Mouse (Mus musculus) adrenal gland, postnatal 25 days (tissue): ENCODE results near the gene Tollip. TPM values are rescaled to one million over a fixed set of nuclear protein-coding genes. Genes with fewer than 3 reads are reported as not detected.
A peak's percentile ranks its signal among the peaks of the same experiment; 100 is the strongest.
"Not testable (repeated sequence)": the region's sequence is repeated elsewhere in the genome, so short reads cannot be mapped to it uniquely, and the experiment has no call there.

Experiments used
- DNase-seq: peaks from one replicate; pipeline ENCODE4 v3.0.0; 2021; ENCODE audit warnings: mixed read lengths
- total RNA-seq: library from RNA; stranded (reverse); gene quantifications from 2 replicates; pipeline ENCODE4 v1.2.3, GENCODE M21; 2021

The Tollip gene
- total RNA-seq, 1 experiment from 2014 or later, result 53.8 TPM

DNA sequence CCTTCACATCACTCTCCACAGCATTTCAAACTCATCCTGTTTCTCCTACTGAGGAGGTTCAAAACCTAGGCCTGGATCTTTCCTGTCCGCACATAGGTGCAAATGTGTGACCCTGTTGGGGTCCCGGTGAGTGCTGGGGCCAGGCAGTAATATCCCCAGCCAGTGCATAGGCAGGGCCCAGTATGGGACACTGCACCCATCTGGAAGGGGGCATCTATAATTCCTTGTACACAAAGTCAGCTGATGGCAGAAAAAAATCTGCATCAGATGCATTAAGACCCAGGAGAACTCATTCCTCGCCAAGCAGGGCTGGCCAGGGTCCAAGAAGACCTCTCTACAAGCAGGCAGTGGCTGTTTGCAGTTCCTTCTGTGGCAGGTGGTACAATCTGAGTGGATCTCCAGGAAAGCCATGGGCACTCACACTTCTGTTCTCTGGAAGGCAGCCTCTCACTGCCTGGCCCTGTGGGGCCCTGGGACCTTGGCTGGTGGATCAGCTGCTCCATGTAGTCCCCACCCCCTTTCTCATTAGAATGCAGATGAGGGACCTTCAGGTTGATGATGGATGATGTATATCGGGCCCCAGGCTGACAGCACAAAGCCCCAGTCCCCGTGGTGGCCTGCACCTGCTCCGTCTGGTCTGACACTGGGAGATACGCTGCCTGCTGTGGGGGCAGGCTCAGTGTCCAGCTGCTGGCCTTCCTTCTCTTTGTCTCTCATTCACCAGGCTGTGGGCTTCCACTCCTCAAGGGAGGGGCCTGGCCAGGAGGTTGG, 16.0 kb upstream of the Tollip start:
- DNase-seq, result no peak

- no peak for DNase-seq
These were observed 10.3 kb upstream of the Tollip start for GRCm38 (mm10) chr7:141928642-141929041.

DNA sequence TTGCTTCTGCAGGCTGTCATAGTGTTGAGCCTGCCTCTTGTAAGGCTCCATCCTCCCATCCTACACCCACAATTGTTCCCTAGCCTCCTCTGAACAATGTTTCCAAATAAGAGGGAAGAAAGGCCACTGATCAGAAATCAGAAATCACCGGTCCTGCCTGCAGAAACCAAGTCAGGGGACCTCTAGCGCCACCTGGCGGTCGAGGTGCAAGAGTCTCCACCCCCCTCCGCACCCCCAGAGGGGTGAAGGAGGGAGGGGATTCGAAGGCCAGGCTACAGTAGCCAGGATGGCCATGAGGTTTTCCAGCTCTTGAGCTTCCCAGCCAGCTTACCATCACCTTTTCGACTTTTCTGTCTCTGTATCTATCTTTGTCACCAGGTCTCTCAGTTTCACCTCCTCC, 6.6 kb upstream of the Tollip start:
- DNase-seq, result peak; percentile 84

- not testable (repeated sequence) for DNase-seq
These were observed 5.8 kb upstream of the Tollip start for GRCm38 (mm10) chr7:141924121-141924520.

DNA sequence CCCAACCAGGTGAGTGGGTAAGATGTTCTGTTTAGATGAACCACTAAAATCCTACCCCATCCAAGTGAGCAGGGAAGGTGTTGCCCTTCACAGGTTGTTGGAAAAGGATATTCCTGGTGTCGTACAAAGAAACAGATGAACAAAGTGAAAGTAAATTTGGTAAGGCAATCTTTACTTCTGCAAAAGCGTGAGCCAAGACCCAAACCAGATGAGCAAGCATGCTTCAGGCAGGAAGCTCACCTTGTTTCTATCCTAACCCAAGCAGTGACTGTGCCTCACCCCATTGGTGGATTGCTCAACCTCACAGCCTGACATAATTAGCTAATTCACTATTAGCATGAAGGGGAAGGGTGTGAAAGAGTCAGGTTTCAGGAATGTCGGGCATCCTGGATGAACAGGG, 7.0 kb downstream of the Tollip start:
- DNase-seq, result no peak

DNA sequence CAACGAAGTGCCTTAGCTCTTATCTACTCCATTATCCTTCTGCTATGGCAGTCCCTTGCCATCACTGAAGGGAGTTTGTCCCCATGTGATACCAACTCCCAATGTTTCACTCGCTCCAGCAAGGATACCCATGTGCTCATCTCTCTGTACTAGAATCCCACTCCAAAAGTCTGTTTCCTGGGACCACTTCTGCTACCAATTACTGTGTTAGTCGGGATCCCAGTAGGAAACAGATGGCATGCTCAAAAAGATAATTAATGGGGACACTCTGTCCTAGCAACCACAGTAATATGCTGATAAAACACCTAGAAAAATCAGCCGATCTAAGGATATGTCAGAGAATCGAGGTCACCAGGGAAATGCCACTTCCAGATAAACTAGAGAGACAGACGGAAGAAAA, 9.7 kb downstream of the Tollip start:
- no peak for DNase-seq

DNA sequence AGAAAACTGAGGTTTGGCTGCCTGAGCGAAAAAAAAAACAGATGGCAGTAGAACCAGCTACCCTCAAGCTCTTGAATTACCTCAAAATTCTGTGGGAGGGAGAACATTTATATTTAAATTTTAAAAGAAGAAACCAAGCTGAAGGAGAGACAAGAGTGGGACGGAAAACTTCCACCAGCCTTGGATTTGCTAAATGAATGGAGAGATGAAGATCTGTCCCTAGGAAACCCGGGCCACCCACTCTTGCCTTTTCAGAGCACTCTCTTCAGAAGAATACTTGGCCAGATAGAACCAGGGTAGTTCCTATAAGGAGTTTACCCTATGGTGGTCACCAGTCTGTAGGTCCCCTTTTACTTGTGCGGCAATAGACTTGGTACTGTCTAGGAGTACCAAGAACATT, 15.5 kb downstream of the Tollip start:
- DNase-seq, result no peak

GRCm38 (mm10) chr7:141902269-141902729, 16.0 kb downstream of the Tollip start:
- DNase-seq, result peak; percentile 100

DNA sequence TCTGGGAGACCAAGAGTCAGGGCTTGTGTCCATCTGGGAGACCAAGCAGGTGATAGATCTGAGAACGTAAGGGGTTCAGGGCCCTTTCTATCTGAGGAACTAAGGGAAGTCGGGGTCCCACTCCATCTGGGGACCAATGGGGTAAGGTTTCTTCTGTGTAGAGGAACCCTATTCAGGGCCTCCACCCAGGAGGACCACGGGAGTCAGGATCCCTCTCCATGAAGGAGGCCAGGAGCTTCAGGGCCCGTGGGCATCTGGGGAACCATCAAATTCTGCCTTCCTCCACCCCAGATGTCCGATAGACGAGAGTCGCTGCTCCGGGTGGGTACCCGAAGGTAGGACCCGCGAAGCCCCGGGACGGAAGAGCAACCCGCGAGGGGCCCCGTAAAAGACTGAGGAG, 16.5 kb downstream of the Tollip start:
- DNase-seq, result no peak

DNA sequence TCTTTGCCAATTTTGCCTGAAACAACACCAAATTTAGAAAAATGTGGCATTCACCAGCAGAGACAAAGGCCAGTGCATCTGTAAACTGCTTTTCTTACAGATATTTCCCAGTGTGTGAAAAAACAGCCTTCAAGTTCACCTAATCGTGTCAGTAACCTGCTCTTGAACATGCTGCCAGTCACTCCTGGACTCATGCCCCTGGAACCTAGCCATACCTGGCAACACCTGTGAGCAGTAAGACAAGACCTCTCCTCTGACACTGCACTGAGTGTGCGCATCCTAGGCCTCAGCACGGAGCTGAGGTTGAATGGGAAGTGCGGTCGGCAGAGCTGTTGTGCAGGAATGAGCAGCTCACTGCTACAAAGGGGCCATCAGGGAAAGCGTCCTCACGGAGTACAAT, 26.2 kb downstream of the Tollip start:
- DNase-seq, result no peak

DNA sequence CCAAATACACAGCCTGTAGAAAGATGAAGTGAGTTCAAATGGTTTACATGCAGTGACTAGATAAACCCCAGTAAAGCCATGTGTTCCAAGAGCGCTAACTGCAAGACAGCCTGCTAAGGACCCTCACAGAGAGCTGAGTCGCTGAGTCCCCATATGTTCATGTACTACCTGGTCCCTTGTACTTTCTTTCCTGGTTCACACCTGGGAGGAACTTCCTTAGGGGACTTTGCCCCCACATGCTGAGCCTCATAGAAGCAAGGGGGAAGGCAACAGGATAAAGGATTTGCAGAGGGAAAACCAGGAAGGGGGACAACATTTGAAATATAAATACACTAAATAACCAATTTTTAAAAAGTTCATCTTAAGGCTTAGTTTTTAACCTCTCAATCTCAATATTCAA, 39.5 kb downstream of the Tollip start:
- no peak for DNase-seq

DNA sequence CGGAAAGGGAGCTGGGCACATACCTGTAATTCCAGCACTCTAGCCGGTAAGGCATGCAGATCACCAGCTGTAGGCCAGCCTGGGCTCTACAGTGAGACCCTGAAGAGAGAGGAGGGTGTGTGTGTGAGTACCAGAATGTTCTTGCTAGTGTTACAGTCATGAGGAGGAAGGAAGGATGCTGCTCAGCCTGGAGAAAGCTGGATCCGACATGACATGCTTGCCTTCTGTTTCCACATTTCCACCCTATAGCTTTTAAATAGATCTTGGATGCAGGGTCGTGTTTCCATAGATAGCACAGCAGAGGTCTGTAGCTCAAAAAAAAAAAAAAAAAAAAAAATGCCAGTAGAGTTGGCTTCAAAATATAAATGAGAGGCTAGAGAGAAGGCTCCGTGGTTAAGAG, 43.4 kb downstream of the Tollip start:
- no peak for DNase-seq

DNA sequence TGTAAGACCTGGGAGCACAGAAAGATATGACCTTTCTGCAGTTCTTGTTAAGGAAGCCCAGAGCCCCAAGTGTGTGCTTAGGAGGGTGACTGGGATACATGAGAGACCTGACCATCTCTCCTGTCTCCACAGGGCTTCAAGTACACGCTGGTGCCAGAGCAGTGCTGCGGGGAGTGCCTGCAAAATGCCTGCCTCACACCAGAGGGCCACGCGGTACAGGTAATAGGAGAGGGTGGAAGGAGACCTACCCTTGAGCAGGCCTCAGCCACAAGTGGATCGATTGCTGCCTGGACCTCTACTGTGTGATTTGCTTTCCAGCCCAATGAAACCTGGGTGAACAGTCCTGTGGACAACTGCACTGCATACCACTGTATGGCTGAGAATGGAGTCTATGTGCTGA, 47.8 kb downstream of the Tollip start:
- no peak for DNase-seq

DNA sequence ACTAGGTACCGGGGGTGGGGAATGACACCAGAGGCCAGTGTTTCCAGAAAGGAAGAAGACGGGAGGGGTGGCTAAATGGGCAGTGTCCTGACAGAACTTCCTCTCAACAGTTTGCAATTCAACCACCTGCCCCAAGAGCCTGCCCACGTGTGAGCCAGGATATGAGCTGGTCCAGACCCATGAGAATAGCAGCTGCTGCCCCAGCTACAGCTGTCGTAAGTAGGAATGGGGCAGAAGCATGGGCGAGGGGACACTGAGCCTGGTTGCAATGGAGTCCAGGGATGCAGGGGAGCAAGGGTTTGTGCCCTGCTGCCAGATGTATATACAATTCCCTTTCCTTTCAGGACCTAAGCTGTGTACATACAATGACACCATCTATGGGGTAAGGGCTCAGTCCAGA, 48.7 kb downstream of the Tollip start:
- DNase-seq, result no peak

DNA sequence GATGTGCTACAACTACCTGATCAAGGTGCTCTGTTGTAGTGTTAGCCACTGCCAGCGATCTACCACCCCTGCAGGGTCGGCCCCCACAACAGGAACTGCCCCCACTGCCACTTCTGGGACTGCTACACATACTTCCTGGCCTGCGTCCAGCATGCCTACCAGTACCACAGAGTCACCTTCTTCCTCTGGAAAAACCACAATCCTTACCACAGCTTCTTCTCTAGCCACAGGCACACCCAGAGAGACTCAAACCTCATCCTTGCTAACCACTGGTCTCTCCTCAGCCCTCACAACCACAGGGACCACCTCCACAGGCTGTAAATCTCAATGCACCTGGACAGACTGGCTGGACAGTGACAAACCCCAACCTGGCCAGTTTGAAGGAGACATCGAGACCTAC, 57.3 kb downstream of the Tollip start:
- no peak for DNase-seq

DNA sequence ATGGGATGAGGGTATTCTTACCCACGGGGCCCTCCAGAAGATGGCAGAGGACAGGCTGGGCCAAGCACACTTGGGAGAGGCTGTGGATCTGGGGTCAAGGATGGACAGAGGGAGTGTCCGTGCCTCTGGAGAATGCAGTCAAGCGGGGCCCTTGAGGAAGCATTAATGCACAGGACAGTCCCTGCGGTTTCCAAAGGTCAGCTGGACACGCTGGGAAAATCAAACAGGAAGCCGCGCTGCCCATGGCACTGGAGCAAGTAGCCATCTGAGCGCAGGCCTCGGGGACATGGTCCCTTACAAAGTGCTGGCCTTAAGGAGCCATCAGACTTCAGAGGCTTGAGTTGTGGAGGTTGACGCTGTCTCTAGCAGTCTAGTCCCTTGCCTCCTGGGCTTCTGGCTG, 78.0 kb downstream of the Tollip start:
- no peak for DNase-seq

- DNase-seq, result peak; percentile 14
These were observed 79.5 kb downstream of the Tollip start, which contains the start of gene Muc5b for GRCm38 (mm10) chr7:141838779-141839178. Muc5b (plus strand) TSS chr7:141839070.

DNA sequence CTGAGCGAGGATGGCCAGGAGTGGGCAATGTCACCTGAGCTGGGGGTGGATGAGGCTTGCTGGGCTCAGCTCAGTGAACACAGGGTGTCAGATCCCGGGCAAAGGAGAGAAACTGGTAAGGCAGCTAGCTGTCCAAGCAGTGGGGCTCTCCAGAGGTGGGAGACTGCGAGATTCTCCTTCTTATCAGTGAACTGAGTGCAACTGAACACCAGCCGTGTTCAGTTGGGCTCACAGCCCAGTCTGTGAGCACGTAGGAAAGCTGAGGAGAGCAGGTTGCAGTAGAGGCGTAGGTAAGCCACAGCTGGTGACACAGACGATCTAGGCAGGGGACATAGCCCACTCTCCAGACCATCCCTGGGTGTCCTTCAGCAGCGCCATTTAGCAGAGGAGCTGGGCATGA, 81.9 kb downstream of the Tollip start:
- no peak for DNase-seq

DNA sequence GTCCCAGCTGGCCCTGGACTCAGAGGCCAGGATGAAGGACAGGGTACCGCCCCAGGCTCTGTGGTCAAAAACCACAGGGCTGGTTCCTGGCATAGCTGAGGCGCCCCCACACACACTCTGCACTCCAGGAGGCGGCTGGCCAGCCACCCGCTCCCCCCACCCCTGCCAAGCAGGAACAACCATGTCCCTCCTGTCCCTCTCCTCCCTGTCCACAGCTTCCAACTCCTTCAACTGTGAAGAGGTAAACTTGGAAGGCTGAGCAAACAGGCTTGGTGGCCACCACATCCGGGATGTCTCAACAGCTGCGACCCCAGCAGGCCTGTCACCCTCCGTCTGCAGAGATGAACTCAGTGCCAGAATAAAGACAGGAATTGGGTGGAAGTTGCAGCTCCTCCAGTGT, 82.4 kb downstream of the Tollip start:
- DNase-seq, result no peak

Other genes starting within 250 kb of the Tollip start
- gene Muc2, start 228.2 kb downstream of the Tollip start, total RNA-seq, result 0.24 TPM in 1 of 2 replicates, not detected in the other
- gene Muc5ac, start 129.5 kb downstream of the Tollip start, total RNA-seq, result not detected in 2 replicates
- not detected in 2 replicates for gene Muc5b, start 79.4 kb downstream of the Tollip start, total RNA-seq
- 1.1 and 1.7 TPM in 2 replicates for gene Brsk2, start 31.2 kb upstream of the Tollip start, total RNA-seq
- 50.3 and 56.9 TPM in 2 replicates for gene Mob2, start 142.6 kb upstream of the Tollip start, total RNA-seq
- gene Dusp8, start 177.3 kb upstream of the Tollip start, total RNA-seq, result 3.9 and 4.7 TPM in 2 replicates
- gene Gm45618, start 202.2 kb upstream of the Tollip start, total RNA-seq, result not detected in 2 replicates
- gene Gm39115, start 217.5 kb upstream of the Tollip start, total RNA-seq, result not detected in 2 replicates
- not detected in 2 replicates for gene Gm45337, start 226.1 kb upstream of the Tollip start, total RNA-seq
- not detected in 2 replicates for gene Gm29735, start 238.6 kb upstream of the Tollip start, total RNA-seq
- not detected in 2 replicates for gene Gm4553, start 247.2 kb upstream of the Tollip start, total RNA-seq